Comparison of ENCODE assay signal across 8 mouse cellular contexts in the genomic region with DNA sequence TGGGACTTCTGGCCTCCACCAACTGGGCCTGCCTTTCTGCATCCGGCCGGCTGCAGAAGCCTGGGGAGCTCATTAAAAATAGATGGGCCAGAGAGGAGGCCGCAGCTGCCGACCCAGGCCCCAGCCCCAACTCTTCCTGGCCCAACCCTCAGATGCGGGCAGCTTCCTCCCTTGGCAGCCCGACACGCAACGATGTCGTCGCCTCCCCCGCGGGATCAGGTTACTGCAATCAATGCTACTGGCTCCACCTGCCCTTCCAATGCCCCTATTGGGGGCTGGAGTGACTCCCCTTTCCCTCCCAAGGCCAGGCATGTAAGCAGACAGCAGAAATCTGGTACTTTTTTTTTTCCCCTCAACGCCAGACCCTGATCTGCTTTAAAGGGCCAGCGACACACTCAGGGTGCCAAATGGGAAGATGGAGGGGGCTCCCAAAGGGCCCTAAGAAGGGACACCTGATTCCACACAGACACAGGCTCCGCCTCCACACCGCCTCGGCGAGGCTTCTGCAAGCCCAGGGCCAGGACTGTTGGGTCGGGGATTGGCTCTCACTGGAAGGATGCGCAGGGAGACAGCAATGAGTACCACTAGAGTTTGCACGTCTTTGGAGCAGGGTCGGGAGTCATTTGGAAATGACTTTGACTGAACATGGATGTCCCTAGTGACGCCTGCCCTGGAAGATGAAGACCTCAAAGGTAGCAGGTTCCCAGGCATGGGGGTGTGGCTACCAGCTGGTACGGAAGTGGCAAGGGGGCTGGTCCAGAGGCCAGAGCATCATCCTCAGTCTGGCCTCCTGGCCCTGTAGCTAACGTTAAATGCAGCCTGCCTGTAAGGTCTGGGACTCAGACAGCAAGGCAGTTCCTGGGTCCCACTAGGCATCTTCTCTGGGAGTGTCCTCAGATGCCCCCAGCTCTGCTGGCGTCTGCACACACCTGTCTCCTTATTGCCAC. TPM values are rescaled to one million over a fixed set of nuclear protein-coding genes. Genes with fewer than 3 reads are reported as not detected.
DNase-seq lines count a peak whose midpoint lies in the region; ATAC-seq and TF ChIP-seq lines count a peak whose summit lies in the region.

No protein-coding gene starts in this region.

- H3K79me2 ChIP-seq in myocyte (ENCODE audit: control insufficient read depth, insufficient read depth): no peaks in the 10 kb centered on the region

- no peaks in the 10 kb centered on the region for H3K27me3 ChIP-seq in cerebellum, adult 2 months (ENCODE audit: control insufficient read depth, insufficient read depth, low read length)
- H3K27me3 ChIP-seq in embryonic facial prominence, embryonic 13.5 days: no peaks in the 10 kb centered on the region
- no peaks in the 10 kb centered on the region for H3K27me3 ChIP-seq in intestine, embryonic 15.5 days (replicated peaks)
- H3K27me3 ChIP-seq in myocyte (ENCODE audit: control insufficient read depth, insufficient read depth, insufficient read length): peaks cover 35% of the 10 kb centered on the region

- H3K27ac ChIP-seq in cerebellum, adult 2 months (ENCODE audit: insufficient read depth, low read length): peak overlapping the region; percentile 88
- H3K27ac ChIP-seq in embryonic facial prominence, embryonic 13.5 days: peak overlapping the region; percentile 74
- H3K27ac ChIP-seq in intestine, embryonic 15.5 days: peak overlapping the region; percentile 76

- H3K36me3 ChIP-seq in embryonic facial prominence, embryonic 13.5 days: no peaks in the 10 kb centered on the region
- no peaks in the 10 kb centered on the region for H3K36me3 ChIP-seq in intestine, embryonic 15.5 days
- no peaks in the 10 kb centered on the region for H3K36me3 ChIP-seq in myocyte (ENCODE audit: control insufficient read depth, insufficient read depth)

- peaks cover 78% of the 10 kb centered on the region for H3K4me1 ChIP-seq in cerebellum, adult 2 months (ENCODE audit: control insufficient read depth, insufficient read depth, low read length)
- H3K4me1 ChIP-seq in embryonic facial prominence, embryonic 13.5 days: peaks cover 47% of the 10 kb centered on the region
- H3K4me1 ChIP-seq in intestine, embryonic 15.5 days (replicated peaks): peaks cover 40% of the 10 kb centered on the region

- no peak for ATAC-seq in embryonic facial prominence, embryonic 13.5 days (ENCODE audit: insufficient number of reproducible peaks, insufficient read depth, low FRiP score, low TSS enrichment, low read depth)
- no peak for ATAC-seq in intestine, embryonic 15.5 days

- peak overlapping the region; percentile 71 for H3K9ac ChIP-seq in embryonic facial prominence, embryonic 13.5 days
- H3K9ac ChIP-seq in intestine, embryonic 15.5 days: peak overlapping the region; percentile 50

- peak overlapping the region; percentile 66 for H3K4me2 ChIP-seq in embryonic facial prominence, embryonic 13.5 days
- peak overlapping the region; percentile 61 for H3K4me2 ChIP-seq in intestine, embryonic 15.5 days (replicated peaks)
- peak overlapping the region; percentile 61 for H3K4me2 ChIP-seq in myocyte (ENCODE audit: low read depth)

- H3ac ChIP-seq in myocyte (ENCODE audit: control insufficient read depth, insufficient read length): no peak overlapping the region

- peak overlapping the region; percentile 57 for H3K4me3 ChIP-seq in cerebellum, adult 2 months (replicated peaks; ENCODE audit: insufficient read depth, low read depth, low read length)
- H3K4me3 ChIP-seq in embryonic facial prominence, embryonic 13.5 days: peak overlapping the region; percentile 40
- peak overlapping the region; percentile 33 for H3K4me3 ChIP-seq in intestine, embryonic 15.5 days (replicated peaks)
- no peak overlapping the region for H3K4me3 ChIP-seq in myocyte

- no peaks in the 10 kb centered on the region for H3K9me3 ChIP-seq in embryonic facial prominence, embryonic 13.5 days
- H3K9me3 ChIP-seq in intestine, embryonic 15.5 days: no peaks in the 10 kb centered on the region

- no peak for TF ChIP-seq CTCF in cerebellum, adult 2 months (IDR thresholded peaks at IDR 0.05; ENCODE audit: borderline replicate concordance, insufficient read depth, low read depth, low read length)

- no peak for TF ChIP-seq POLR2A in cerebellum, adult 2 months (IDR thresholded peaks at IDR 0.05; ENCODE audit: borderline replicate concordance, insufficient read depth, low read length)
- TF ChIP-seq POLR2A in myocyte (IDR thresholded peaks at IDR 0.05; ENCODE audit: insufficient read length, low read depth): no peak

- DNase-seq in cerebellum, adult 2 months: peak in 1 of 2 experiments; percentile 53
- no peak for DNase-seq in cerebellum, adult 8-10 months
- DNase-seq in CD4-positive, CD25-positive, alpha-beta regulatory T cell, adult 2 months (ENCODE audit: low read depth, low spot score): peak; percentile 41
- DNase-seq in spleen, postnatal 10 days (ENCODE audit: low spot score in 2 of 2): no peak
- DNase-seq in T-cell, adult 2 months (ENCODE audit: low spot score): no peak

- WGBS in cerebellum, adult 2 months: 4% methylated on average over 26 of the region's 26 CpGs
- WGBS in embryonic facial prominence, embryonic 13.5 days: 2% methylated on average over 26 of the region's 26 CpGs
- 5% methylated on average over 26 of the region's 26 CpGs for WGBS in intestine, embryonic 15.5 days

TF ChIP-seq in myocyte, 11 proteins besides CTCF, POLR2A, EP300 and RAD21:
- TF ChIP-seq TCF12 (IDR thresholded peaks at IDR 0.05; ENCODE audit: insufficient read depth, poor library complexity, severe bottlenecking) (no peak), REST (IDR thresholded peaks at IDR 0.05; ENCODE audit: insufficient read depth, insufficient read length) (no peak), TCF3 (IDR thresholded peaks at IDR 0.05; ENCODE audit: insufficient read length, low read depth) (no peak), POLR2AphosphoS2 (IDR thresholded peaks at IDR 0.05; ENCODE audit: insufficient read length, low read depth) (no peak), E2F4 (IDR thresholded peaks at IDR 0.05; ENCODE audit: insufficient read depth) (no peak), MYOG (IDR thresholded peaks at IDR 0.05; ENCODE audit: control insufficient read depth in 1 of 3, insufficient read depth in 1 of 3, insufficient read length in 2 of 3, low read depth in 2 of 3) (peak in 2 of 3 experiments; percentile 0 to 49), SRF (IDR thresholded peaks at IDR 0.05; ENCODE audit: control insufficient read depth, insufficient read length, low read depth) (no peak), MAX (IDR thresholded peaks at IDR 0.05; ENCODE audit: low read depth) (no peak), MYOD1 (IDR thresholded peaks at IDR 0.05; ENCODE audit: control insufficient read depth in 1 of 3, insufficient read length in 2 of 3, low read depth in 2 of 3) (peak in 1 of 3 experiments; percentile 60), CEBPB (IDR thresholded peaks at IDR 0.05; ENCODE audit: insufficient read depth, poor library complexity, severe bottlenecking) (no peak), USF1 (IDR thresholded peaks at IDR 0.05; ENCODE audit: low read depth) (no peak)

RNA-seq across cellular contexts. Expression of a gene that starts 8.5 kb away (rescaled TPM):
- polyA plus RNA-seq in cerebellum, adult 2 months (2012; rRNA removed): 349 TPM in 2 replicates
- 22.0 and 23.9 TPM in 2 replicates for polyA plus RNA-seq in embryonic facial prominence, embryonic 13.5 days (2015; fragmentation: Nextera tagmentation; extraction: Ambion mirVana)
- 19.4 and 21.3 TPM in 2 replicates for polyA plus RNA-seq in intestine, embryonic 15.5 days (2015; fragmentation: Nextera tagmentation; extraction: Ambion mirVana)
- polyA plus RNA-seq in myocyte (2012; fragmentation: generic; extraction: Trizol): 34.7 TPM

RNA-seq across cellular contexts. Expression of a gene that starts 10.3 kb away (rescaled TPM):
- 6.4 and 6.9 TPM in 2 replicates for polyA plus RNA-seq in cerebellum, adult 2 months (2012; rRNA removed)
- 2.5 and 4.0 TPM in 2 replicates for polyA plus RNA-seq in embryonic facial prominence, embryonic 13.5 days (2015; fragmentation: Nextera tagmentation; extraction: Ambion mirVana)
- 2.9 and 3.0 TPM in 2 replicates for polyA plus RNA-seq in intestine, embryonic 15.5 days (2015; fragmentation: Nextera tagmentation; extraction: Ambion mirVana)
- polyA plus RNA-seq in myocyte (2012; fragmentation: generic; extraction: Trizol): 0.91 TPM

RNA-seq across cellular contexts. Expression of a gene that starts 17.9 kb away (rescaled TPM):
- 0.62 and 1.4 TPM in 2 replicates for polyA plus RNA-seq in cerebellum, adult 2 months (2012; rRNA removed)
- polyA plus RNA-seq in embryonic facial prominence, embryonic 13.5 days (2015; fragmentation: Nextera tagmentation; extraction: Ambion mirVana): 15.2 and 16.9 TPM in 2 replicates
- 10.0 and 11.8 TPM in 2 replicates for polyA plus RNA-seq in intestine, embryonic 15.5 days (2015; fragmentation: Nextera tagmentation; extraction: Ambion mirVana)
- 0.11 TPM for polyA plus RNA-seq in myocyte (2012; fragmentation: generic; extraction: Trizol)

RNA-seq across cellular contexts. Expression of a gene that starts 18.1 kb away (rescaled TPM):
- polyA plus RNA-seq in cerebellum, adult 2 months (2012; rRNA removed): 60.7 and 63.5 TPM in 2 replicates
- 20.4 and 20.9 TPM in 2 replicates for polyA plus RNA-seq in embryonic facial prominence, embryonic 13.5 days (2015; fragmentation: Nextera tagmentation; extraction: Ambion mirVana)
- 41.6 and 45.8 TPM in 2 replicates for polyA plus RNA-seq in intestine, embryonic 15.5 days (2015; fragmentation: Nextera tagmentation; extraction: Ambion mirVana)
- polyA plus RNA-seq in myocyte (2012; fragmentation: generic; extraction: Trizol): 44.1 TPM

RNA-seq across cellular contexts. Expression of a gene that starts 41.3 kb away (rescaled TPM):
- 79.4 and 81.8 TPM in 2 replicates for polyA plus RNA-seq in cerebellum, adult 2 months (2012; rRNA removed)
- 22.9 and 28.2 TPM in 2 replicates for polyA plus RNA-seq in embryonic facial prominence, embryonic 13.5 days (2015; fragmentation: Nextera tagmentation; extraction: Ambion mirVana)
- polyA plus RNA-seq in intestine, embryonic 15.5 days (2015; fragmentation: Nextera tagmentation; extraction: Ambion mirVana): 14.5 and 15.8 TPM in 2 replicates
- 9.3 TPM for polyA plus RNA-seq in myocyte (2012; fragmentation: generic; extraction: Trizol)
